In genomic region chr5:75238363-75238762, GRCm38 (mm10) we compare ENCODE assay signal across 10 mouse cellular contexts.
DNase-seq lines count a peak whose midpoint lies in the region; ATAC-seq and TF ChIP-seq lines count a peak whose summit lies in the region.
"Had no signal": no experiment of that assay in that cellular context is flagged by ENCODE, and none has a peak within 500 bp of the region (broad histone marks: within the 10 kb centered on the region; RNA-seq: fewer than 3 reads in every experiment).

No protein-coding gene starts in this region.

- no peak overlapping the region for H3K4me3 ChIP-seq in gastrocnemius, adult 2 months
- H3K4me3 ChIP-seq in hindbrain, embryonic 12.5 days: no peak overlapping the region
- H3K4me3 ChIP-seq: myocyte; stomach, embryonic 15.5 days had no signal

- H3K9ac ChIP-seq in hindbrain, embryonic 12.5 days: no peak overlapping the region
- H3K9ac ChIP-seq: stomach, embryonic 15.5 days had no signal

- TF ChIP-seq CTCF in gastrocnemius, adult 2 months (IDR thresholded peaks at IDR 0.05): peak; percentile 35

- no peaks in the 10 kb centered on the region for H3K9me3 ChIP-seq in hindbrain, embryonic 12.5 days (replicated peaks)
- H3K9me3 ChIP-seq: stomach, embryonic 15.5 days had no signal

- H3K27ac ChIP-seq in gastrocnemius, adult 2 months: no peak overlapping the region
- no peak overlapping the region for H3K27ac ChIP-seq in hindbrain, embryonic 12.5 days
- H3K27ac ChIP-seq: stomach, embryonic 15.5 days had no signal

- H3K4me1 ChIP-seq in hindbrain, embryonic 12.5 days: no peaks in the 10 kb centered on the region
- H3K4me1 ChIP-seq: stomach, embryonic 15.5 days had no signal

- H3K4me2 ChIP-seq in hindbrain, embryonic 12.5 days (replicated peaks): no peak overlapping the region
- H3K4me2 ChIP-seq: stomach, embryonic 15.5 days had no signal

- peak; percentile 50 for ATAC-seq in hindbrain, embryonic 12.5 days (ENCODE audit: low FRiP score)

- DNase-seq in gastrocnemius, adult 2 months: no peak
- DNase-seq in gastrocnemius, adult 18-20 months (ENCODE audit: low spot score): no peak
- DNase-seq in right cerebral cortex, postnatal 4 days: peak; percentile 24
- no peak for DNase-seq in right cerebral cortex, adult 18-20 months
- peak; percentile 50 for DNase-seq in retina, postnatal 1 day
- no peak for DNase-seq in layer of hippocampus, adult 9-10 months (ENCODE audit: low spot score)
- no peak for DNase-seq in adrenal gland, adult 18-20 months (ENCODE audit: low spot score in 2 of 2)

- H3K27me3 ChIP-seq in hindbrain, embryonic 12.5 days: no peaks in the 10 kb centered on the region
- H3K27me3 ChIP-seq: stomach, embryonic 15.5 days had no signal

- 42% methylated on average over 2 of the region's 2 CpGs for WGBS in hindbrain, embryonic 12.5 days

- no peaks in the 10 kb centered on the region for H3K36me3 ChIP-seq in hindbrain, embryonic 12.5 days
- H3K36me3 ChIP-seq: stomach, embryonic 15.5 days had no signal

- intact Hi-C loops in gastrocnemius, adult 2 months (cut with DNase I): no loop called here

Comparison
In these comparisons a context has a peak if more than half of its experiments do, and no peak if none do; other contexts are left out.
1. DNase-seq: peak in right cerebral cortex, postnatal 4 days (single experiment) and retina, postnatal 1 day (single experiment); none in gastrocnemius, adult 2 months (single experiment), gastrocnemius, adult 18-20 months (single experiment), right cerebral cortex, adult 18-20 months (single experiment), layer of hippocampus, adult 9-10 months (single experiment) and adrenal gland, adult 18-20 months (0 of 2).